ENCODE assay signal across 9 mouse cellular contexts in genomic region chr6:42354076-42355019, GRCm38 (mm10). TPM values are rescaled to one million over a fixed set of nuclear protein-coding genes. Genes with fewer than 3 reads are reported as not detected.
A peak's percentile ranks its signal among the peaks of the same experiment; 100 is the strongest.
DNase-seq lines count a peak whose midpoint lies in the region; ATAC-seq and TF ChIP-seq lines count a peak whose summit lies in the region.
"Had no signal": no experiment of that assay in that cellular context is flagged by ENCODE, and none has a peak within 500 bp of the region (broad histone marks: within the 10 kb centered on the region; RNA-seq: fewer than 3 reads in every experiment).

No protein-coding gene starts in this region.

- 59% methylated on average over 11 of the region's 11 CpGs for WGBS in neural tube, embryonic 13.5 days
- WGBS in heart, embryonic 14.5 days: 13% methylated on average over 11 of the region's 11 CpGs
- whole genome bisulfite sequencing in lung, postnatal 0 days: 37% methylated on average over 11 of the region's 11 CpGs

- no peak for TF ChIP-seq CTCF in lung, postnatal 0 days (IDR thresholded peaks at IDR 0.05)

- no peaks in the 10 kb centered on the region for H3K27me3 ChIP-seq in neural tube, embryonic 13.5 days
- no peaks in the 10 kb centered on the region for H3K27me3 ChIP-seq in heart, embryonic 14.5 days (ENCODE audit: control insufficient read depth, insufficient read depth, low read length)
- H3K27me3 ChIP-seq in lung, postnatal 0 days (replicated peaks; ENCODE audit: insufficient read depth, low read length): no peaks in the 10 kb centered on the region

- no peaks in the 10 kb centered on the region for H3K9me3 ChIP-seq in neural tube, embryonic 13.5 days
- no peaks in the 10 kb centered on the region for H3K9me3 ChIP-seq in heart, embryonic 14.5 days (ENCODE audit: control insufficient read depth, low read length)
- H3K9me3 ChIP-seq in lung, postnatal 0 days (ENCODE audit: low read length): no peaks in the 10 kb centered on the region

- H3K36me3 ChIP-seq in neural tube, embryonic 13.5 days: peaks cover 57% of the 10 kb centered on the region
- peaks cover 78% of the 10 kb centered on the region for H3K36me3 ChIP-seq in heart, embryonic 14.5 days (ENCODE audit: control insufficient read depth, insufficient read depth, low read length)
- H3K36me3 ChIP-seq in lung, postnatal 0 days (ENCODE audit: insufficient read depth, low read length): peaks cover 40% of the 10 kb centered on the region

- peaks cover 47% of the 10 kb centered on the region for H3K4me1 ChIP-seq in neural tube, embryonic 13.5 days (replicated peaks)
- H3K4me1 ChIP-seq in heart, embryonic 14.5 days (ENCODE audit: control insufficient read depth in 2 of 2, insufficient read depth in 2 of 2, low read length in 2 of 2): peaks cover 50 to 79% of the 10 kb centered on the region in 2 experiments
- H3K4me1 ChIP-seq in lung, postnatal 0 days (ENCODE audit: insufficient read depth, low read depth, low read length): peaks cover 31% of the 10 kb centered on the region

- H3K9ac ChIP-seq in neural tube, embryonic 13.5 days: no peak overlapping the region
- H3K9ac ChIP-seq in heart, embryonic 14.5 days (ENCODE audit: low read length): peak overlapping the region; percentile 67
- no peak overlapping the region; the same call in 1 of the 2 replicates for H3K9ac ChIP-seq in lung, postnatal 0 days (replicated peaks; ENCODE audit: low read depth)

- H3K27ac ChIP-seq in neural tube, embryonic 13.5 days (replicated peaks): no peak overlapping the region
- peak overlapping the region; percentile 48 to 99 for H3K27ac ChIP-seq in heart, embryonic 14.5 days (replicated peaks in 1 of 2; ENCODE audit: control insufficient read depth in 1 of 2, insufficient read depth in 1 of 2, low read depth in 2 of 2, low read length in 2 of 2)
- 0 out of 2 replicates have a peak overlapping the region, but pooled peaks have one; percentile 58 for H3K27ac ChIP-seq in lung, postnatal 0 days (ENCODE audit: low read length)

- H3K4me2 ChIP-seq in neural tube, embryonic 13.5 days: peak overlapping the region; percentile 4; the same call in 1 of the 2 replicates
- peak overlapping the region; percentile 96 for H3K4me2 ChIP-seq in heart, embryonic 14.5 days (ENCODE audit: low read length)
- peak overlapping the region; percentile 84 for H3K4me2 ChIP-seq in lung, postnatal 0 days (replicated peaks; ENCODE audit: low read depth, low read length)

- ATAC-seq in neural tube, embryonic 13.5 days (ENCODE audit: low read depth): no peak
- ATAC-seq in heart, embryonic 14.5 days (ENCODE audit: insufficient number of reproducible peaks, insufficient read depth, low FRiP score, low read depth): no peak
- ATAC-seq in lung, postnatal 0 days: no peak

- no peak overlapping the region for H3K4me3 ChIP-seq in neural tube, embryonic 13.5 days
- peak overlapping the region; percentile 20 to 98 for H3K4me3 ChIP-seq in heart, embryonic 14.5 days (ENCODE audit: control insufficient read depth in 1 of 2, insufficient read depth in 1 of 2, low read depth in 1 of 2, low read length in 2 of 2)
- peak overlapping the region; percentile 99 for H3K4me3 ChIP-seq in lung, postnatal 0 days (ENCODE audit: low read depth, low read length)

- TF ChIP-seq EP300 in lung, postnatal 0 days (IDR thresholded peaks at IDR 0.05): 0 out of 2 replicates have a peak, but pooled peaks have one; percentile 37

- peak; percentile 26 to 35 for DNase-seq in cerebellum, postnatal 25 days
- no peak for DNase-seq in cerebellum, adult 11-12 months
- no peak for DNase-seq in neural tube, embryonic 10.5 days (ENCODE audit: extremely low spot score, low spot score)
- peak; percentile 69 for DNase-seq in lung, postnatal 0 days (ENCODE audit: low spot score)
- no peak for DNase-seq in cerebellum, adult 8-10 months
- DNase-seq in cerebellum, adult 9-10 months: no peak

RNA-seq across cellular contexts. Expression of gene Zyx, which starts 4.9 kb away (rescaled TPM):
- polyA plus RNA-seq in neural tube, embryonic 13.5 days (2015; fragmentation: Nextera tagmentation; extraction: Ambion mirVana): 56.4 and 56.5 TPM in 2 replicates
- 167 and 173 TPM in 2 replicates for polyA plus RNA-seq in heart, embryonic 14.5 days (2014; fragmentation: Nextera tagmentation; extraction: Ambion mirVana)
- 166 and 183 TPM in 2 replicates for polyA plus RNA-seq in lung, postnatal 0 days (2015; fragmentation: Nextera tagmentation; extraction: Ambion mirVana)

RNA-seq across cellular contexts. Expression of gene Epha1, which starts 18.7 kb away (rescaled TPM):
- polyA plus RNA-seq in neural tube, embryonic 13.5 days (2015; fragmentation: Nextera tagmentation; extraction: Ambion mirVana): 0.24 and 0.61 TPM in 2 replicates
- 0.96 and 1.1 TPM in 2 replicates for polyA plus RNA-seq in heart, embryonic 14.5 days (2014; fragmentation: Nextera tagmentation; extraction: Ambion mirVana)
- 21.8 TPM in 2 replicates for polyA plus RNA-seq in lung, postnatal 0 days (2015; fragmentation: Nextera tagmentation; extraction: Ambion mirVana)

RNA-seq across cellular contexts. Expression of gene Fam131b, which starts 29.9 kb away (rescaled TPM):
- polyA plus RNA-seq in neural tube, embryonic 13.5 days (2015; fragmentation: Nextera tagmentation; extraction: Ambion mirVana): 7.4 and 8.1 TPM in 2 replicates
- 0.14 and 0.20 TPM in 2 replicates for polyA plus RNA-seq in heart, embryonic 14.5 days (2014; fragmentation: Nextera tagmentation; extraction: Ambion mirVana)
- polyA plus RNA-seq in lung, postnatal 0 days (2015; fragmentation: Nextera tagmentation; extraction: Ambion mirVana): not detected in 2 replicates

RNA-seq across cellular contexts. Expression of gene Tas2r143, which starts 45.7 kb away (rescaled TPM):
- not detected in 2 replicates for polyA plus RNA-seq in neural tube, embryonic 13.5 days (2015; fragmentation: Nextera tagmentation; extraction: Ambion mirVana)
- not detected in 2 replicates for polyA plus RNA-seq in heart, embryonic 14.5 days (2014; fragmentation: Nextera tagmentation; extraction: Ambion mirVana)
- polyA plus RNA-seq in lung, postnatal 0 days (2015; fragmentation: Nextera tagmentation; extraction: Ambion mirVana): 0.15 TPM in 1 of 2 replicates, not detected in the other

RNA-seq across cellular contexts. Expression of gene Tas2r135, which starts 50.9 kb away (rescaled TPM):
- not detected in 2 replicates for polyA plus RNA-seq in neural tube, embryonic 13.5 days (2015; fragmentation: Nextera tagmentation; extraction: Ambion mirVana)
- polyA plus RNA-seq in heart, embryonic 14.5 days (2014; fragmentation: Nextera tagmentation; extraction: Ambion mirVana): not detected in 2 replicates
- 0.18 TPM in 1 of 2 replicates, not detected in the other for polyA plus RNA-seq in lung, postnatal 0 days (2015; fragmentation: Nextera tagmentation; extraction: Ambion mirVana)
- polyA plus RNA-seq: gonadal fat pad, adult 2 months had no signal

Comparison
In these comparisons a context has a peak if more than half of its experiments do, and no peak if none do; other contexts are left out.
1. DNase-seq: peak in cerebellum, postnatal 25 days (2 of 2) and lung, postnatal 0 days (single experiment); none in cerebellum, adult 11-12 months (single experiment), neural tube, embryonic 10.5 days (single experiment), cerebellum, adult 8-10 months (single experiment) and cerebellum, adult 9-10 months (single experiment).
2. H3K4me2 ChIP-seq: peak in every context shown above with its lines; median percentile 96 in heart, embryonic 14.5 days; 84 in lung, postnatal 0 days; 4 in neural tube, embryonic 13.5 days.
3. RNA of gene Epha1, which starts 18.7 kb away (polyA plus RNA-seq): 21.8 TPM in lung, postnatal 0 days; 0.96 to 1.1 TPM in heart, embryonic 14.5 days and 0.24 to 0.61 TPM in neural tube, embryonic 13.5 days; every median in the first group is over 10 times any median in the second.